Mouse (Mus musculus): ENCODE results near the gene Pcdh18. TPM values are rescaled to one million over a fixed set of nuclear protein-coding genes. Genes with fewer than 3 reads are reported as not detected.

Pcdh18 gene
- polyA plus RNA-seq (2017; shearing (Covaris generic)) = not detected

DNA sequence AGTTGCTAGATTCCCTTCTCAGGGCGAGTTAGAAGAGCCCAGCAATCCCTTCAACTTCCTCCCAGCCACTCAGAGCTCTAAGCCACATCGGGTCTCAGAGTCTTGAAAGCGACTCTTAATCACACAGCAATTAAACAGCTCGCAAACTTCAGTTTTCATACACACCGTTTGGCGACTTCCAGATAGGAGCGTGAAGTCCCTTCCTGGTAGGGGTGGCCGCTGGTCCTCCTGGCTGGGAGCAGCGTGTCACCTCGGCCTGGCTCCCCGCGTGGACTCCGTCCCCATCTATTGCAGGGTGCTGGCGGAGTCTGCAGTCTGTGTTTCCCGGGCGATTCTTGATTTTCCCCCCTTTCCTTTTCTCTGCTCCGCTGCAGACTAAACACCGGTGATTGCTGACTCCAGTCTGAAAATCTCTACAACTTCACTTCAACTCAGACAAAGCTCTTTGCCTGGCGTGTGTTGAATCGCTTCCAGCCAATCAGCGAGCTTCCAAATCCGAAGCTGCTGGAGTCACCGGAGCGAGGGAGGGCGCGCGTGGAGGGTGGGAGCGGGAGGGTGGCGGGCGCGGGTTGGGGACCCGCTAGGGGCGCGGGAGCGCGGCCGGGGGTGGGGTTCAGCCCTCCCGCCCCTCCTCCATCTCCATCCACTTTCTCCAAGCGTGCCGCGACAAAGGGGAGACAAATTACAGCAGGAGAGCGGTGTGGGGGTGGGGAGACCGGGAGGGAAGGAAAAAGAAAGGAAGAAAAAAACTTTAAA, at the start of gene Pcdh18:
Pcdh18 (minus strand) TSS at position 456 of the 756 bp plus-strand sequence.

